Mouse (Mus musculus): ENCODE results near the gene Zbtb6. TPM values are rescaled to one million over a fixed set of nuclear protein-coding genes. Genes with fewer than 3 reads are reported as not detected.
A peak's percentile ranks its signal among the peaks of the same experiment; 100 is the strongest.

Zbtb6 gene
- polyA plus RNA-seq, 1 experiment from 2014 or later = 8.3 TPM

- peak; percentile 95 for ATAC-seq (ENCODE audit: low FRiP score, low read depth)
- H3K9ac ChIP-seq = peak overlapping the region; percentile 84
- H3K27ac ChIP-seq = peak overlapping the region; percentile 90
- H3K4me1 ChIP-seq = peaks cover 14% of the 10 kb centered on the region
- H3K36me3 ChIP-seq = peaks cover 18% of the 10 kb centered on the region
- peak overlapping the region; percentile 82 for H3K4me2 ChIP-seq (replicated peaks)
- under 1% methylated on average over 38 of the region's 38 CpGs for WGBS
- no peaks in the 10 kb centered on the region for H3K9me3 ChIP-seq
- H3K4me3 ChIP-seq = peak overlapping the region; percentile 88
- H3K27me3 ChIP-seq = no peaks in the 10 kb centered on the region
These were observed 12.1 kb downstream of the Zbtb6 start for GRCm38 (mm10) chr2:37430593-37431464.

GRCm38 (mm10) chr2:37423671-37424070 is 19.3 kb downstream of the Zbtb6 start:
- Histone ChIP-seq H3K4me2 (replicated peaks) (no peak overlapping the region), H3K27ac (no peak overlapping the region), H3K4me1 (peaks cover 10% of the 10 kb centered on the region; the same call in 1 of the 2 replicates), H3K9ac (no peak overlapping the region), H3K9me3 (no peaks in the 10 kb centered on the region), H3K27me3 (no peaks in the 10 kb centered on the region), H3K36me3 (peaks cover 10% of the 10 kb centered on the region), H3K4me3 (no peak overlapping the region)
- 53% methylated on average over 3 of the region's 3 CpGs for WGBS
- ATAC-seq (ENCODE audit: low FRiP score, low read depth) = no peak

- H3K9ac ChIP-seq = peak within 1 kb of the TSS; percentile 98
- H3K4me2 ChIP-seq (replicated peaks) = peak within 1 kb of the TSS; percentile 78
- WGBS = under 1% methylated on average over 70 of the region's 75 CpGs
- H3K9me3 ChIP-seq = no peaks in the 10 kb centered on the region
- peak; percentile 98 for ATAC-seq (ENCODE audit: low FRiP score, low read depth)
- H3K27me3 ChIP-seq = no peaks in the 10 kb centered on the region
- H3K4me3 ChIP-seq = peak within 1 kb of the TSS; percentile 94
- peaks cover 3% of the 10 kb centered on the region for H3K36me3 ChIP-seq
- H3K27ac ChIP-seq = peak within 1 kb of the TSS; percentile 96
- peaks cover 10% of the 10 kb centered on the region; the same call in 1 of the 2 replicates for H3K4me1 ChIP-seq
These were observed 20.4 kb downstream of the Zbtb6 start, which contains the start of gene Rc3h2 for GRCm38 (mm10) chr2:37422306-37423304. Gene Rc3h2, minus strand, starts transcription at chr2:37422903.

GRCm38 (mm10) chr2:37421903-37422302 is 21.1 kb downstream of the Zbtb6 start:
- no peaks in the 10 kb centered on the region for H3K27me3 ChIP-seq
- peak overlapping the region; percentile 94 for H3K4me3 ChIP-seq
- H3K4me2 ChIP-seq (replicated peaks) = peak overlapping the region; percentile 78
- peak overlapping the region; percentile 98 for H3K9ac ChIP-seq
- H3K36me3 ChIP-seq = peaks cover 3% of the 10 kb centered on the region
- ATAC-seq (ENCODE audit: low FRiP score, low read depth) = no peak
- H3K9me3 ChIP-seq = no peaks in the 10 kb centered on the region
- peaks cover 10% of the 10 kb centered on the region; the same call in 1 of the 2 replicates for H3K4me1 ChIP-seq
- 5% methylated on average over 3 of the region's 3 CpGs for WGBS
- H3K27ac ChIP-seq = peak overlapping the region; percentile 96

- Histone ChIP-seq H3K36me3 (peaks cover 48% of the 10 kb centered on the region), H3K9me3 (no peaks in the 10 kb centered on the region)
- WGBS = 75% methylated on average over 1 of the region's 1 CpGs
These were observed 47.4 kb downstream of the Zbtb6 start for GRCm38 (mm10) chr2:37395539-37395938.

GRCm38 (mm10) chr2:37382921-37383320 is 60.0 kb downstream of the Zbtb6 start:
- peaks cover 44% of the 10 kb centered on the region for H3K36me3 ChIP-seq
- H3K4me2 ChIP-seq (replicated peaks) = no peak overlapping the region
- H3K27ac ChIP-seq = no peak overlapping the region
- no peaks in the 10 kb centered on the region for H3K9me3 ChIP-seq
- WGBS = 93% methylated on average over 9 of the region's 9 CpGs
- no peak overlapping the region for H3K9ac ChIP-seq
- ATAC-seq (ENCODE audit: low FRiP score, low read depth) = no peak
- H3K4me1 ChIP-seq = no peaks in the 10 kb centered on the region
- H3K4me3 ChIP-seq = no peak overlapping the region
- no peaks in the 10 kb centered on the region for H3K27me3 ChIP-seq

More at GRCm38 (mm10) chr2:37395539-37395938, 47.4 kb downstream of the Zbtb6 start:
- Histone ChIP-seq H3K27me3 (no peaks in the 10 kb centered on the region), H3K27ac (no peak overlapping the region), H3K9ac (no peak overlapping the region), H3K4me3 (no peak overlapping the region), H3K4me1 (no peaks in the 10 kb centered on the region), H3K4me2 (replicated peaks) (no peak overlapping the region)
- ATAC-seq (ENCODE audit: low FRiP score, low read depth) = no peak

GRCm38 (mm10) chr2:37380189-37380588 is 62.8 kb downstream of the Zbtb6 start:
- no peak for ATAC-seq (ENCODE audit: low FRiP score, low read depth)
- 69% methylated on average over 2 of the region's 2 CpGs for WGBS
- H3K36me3 ChIP-seq = peaks cover 55% of the 10 kb centered on the region

GRCm38 (mm10) chr2:37376018-37376417 is 67.0 kb downstream of the Zbtb6 start:
- Histone ChIP-seq H3K4me1 (no peaks in the 10 kb centered on the region), H3K4me2 (replicated peaks) (no peak overlapping the region), H3K36me3 (peaks cover 46% of the 10 kb centered on the region), H3K9me3 (no peaks in the 10 kb centered on the region), H3K27me3 (no peaks in the 10 kb centered on the region), H3K9ac (no peak overlapping the region), H3K4me3 (no peak overlapping the region), H3K27ac (no peak overlapping the region)
- 97% methylated on average over 1 of the region's 1 CpGs for WGBS
- no peak for ATAC-seq (ENCODE audit: low FRiP score, low read depth)

More at GRCm38 (mm10) chr2:37380189-37380588, 62.8 kb downstream of the Zbtb6 start:
- no peak overlapping the region for H3K4me2 ChIP-seq (replicated peaks)
- no peaks in the 10 kb centered on the region for H3K9me3 ChIP-seq
- H3K4me3 ChIP-seq = no peak overlapping the region
- no peaks in the 10 kb centered on the region for H3K4me1 ChIP-seq
- no peak overlapping the region for H3K27ac ChIP-seq
- no peak overlapping the region for H3K9ac ChIP-seq
- H3K27me3 ChIP-seq = no peaks in the 10 kb centered on the region

Other genes with a start within 250 kb of the Zbtb6 start
- gene Olfr366, start 231.6 kb downstream of the Zbtb6 start, polyA plus RNA-seq (2015; fragmentation: Nextera tagmentation; extraction: Ambion mirVana) = not detected in 2 replicates
- not detected in 2 replicates for gene Olfr368, start 116.7 kb downstream of the Zbtb6 start, polyA plus RNA-seq (2015; fragmentation: Nextera tagmentation; extraction: Ambion mirVana)
- gene Pdcl, start 83.8 kb downstream of the Zbtb6 start, polyA plus RNA-seq (2015; fragmentation: Nextera tagmentation; extraction: Ambion mirVana) = 43.2 and 46.6 TPM in 2 replicates
- gene Rc3h2, start 20.3 kb downstream of the Zbtb6 start, polyA plus RNA-seq (2015; fragmentation: Nextera tagmentation; extraction: Ambion mirVana) = 18.0 and 19.3 TPM in 2 replicates
- gene Zbtb26, start within 50 bp of the Zbtb6 start, polyA plus RNA-seq (2015; fragmentation: Nextera tagmentation; extraction: Ambion mirVana) = 9.0 and 9.3 TPM in 2 replicates
- gene Rabgap1, start 108 bp upstream of the Zbtb6 start, polyA plus RNA-seq (2015; fragmentation: Nextera tagmentation; extraction: Ambion mirVana) = 52.3 and 55.9 TPM in 2 replicates
- 1.2 TPM in 2 replicates for gene Gpr21, start 73.2 kb upstream of the Zbtb6 start, polyA plus RNA-seq (2015; fragmentation: Nextera tagmentation; extraction: Ambion mirVana)

All from limb, embryonic 13.5 days (tissue).